ENCODE assay signal across 8 mouse cellular contexts in genomic region chr2:160645614-160646137, GRCm38 (mm10). TPM values are rescaled to one million over a fixed set of nuclear protein-coding genes. Genes with fewer than 3 reads are reported as not detected.
DNase-seq lines count a peak whose midpoint lies in the region; ATAC-seq and TF ChIP-seq lines count a peak whose summit lies in the region.

Gene Top1 (plus strand): TSS chr2:160645888.

- peak; percentile 94 for TF ChIP-seq POLR2A in cortical plate, adult 2 months (IDR thresholded peaks at IDR 0.05; ENCODE audit: extremely low read depth, insufficient read depth, low read length)

- ATAC-seq in activated CD4-positive, CD25-positive, alpha-beta regulatory T cell, adult 4 months = peak; percentile 97

- no peaks in the 10 kb centered on the region for H3K9me3 ChIP-seq in megakaryocyte, embryonic 14.5 days

- H3K27ac ChIP-seq in cortical plate, adult 2 months (ENCODE audit: insufficient read depth, low read length) = peak within 1 kb of the TSS; percentile 100

- TF ChIP-seq CTCF in cortical plate, adult 2 months (IDR thresholded peaks at IDR 0.05; ENCODE audit: extremely low read depth, insufficient read depth, low read length) = no peak

- H3K27me3 ChIP-seq in megakaryocyte, embryonic 14.5 days (replicated peaks) = no peaks in the 10 kb centered on the region

- H3K4me1 ChIP-seq in cortical plate, adult 2 months (ENCODE audit: control insufficient read depth, insufficient read depth, low read length) = no peaks in the 10 kb centered on the region; the same call in 1 of the 2 replicates
- peaks cover 23% of the 10 kb centered on the region; the same call in 1 of the 2 replicates for H3K4me1 ChIP-seq in megakaryocyte, embryonic 14.5 days

- peaks cover 23% of the 10 kb centered on the region for H3K36me3 ChIP-seq in megakaryocyte, embryonic 14.5 days (replicated peaks; ENCODE audit: low read length)

- peak; percentile 96 to 98 for DNase-seq in gastrocnemius, adult 8-10 months (ENCODE audit: low spot score in 2 of 2)
- DNase-seq in hindlimb bud, embryonic 11.5 days (ENCODE audit: extremely low spot score, low read depth, low spot score) = peak; percentile 98
- DNase-seq in left cerebral cortex, adult 8-10 months (ENCODE audit: low spot score in 2 of 2) = peak; percentile 98 to 99
- peak; percentile 99 for DNase-seq in right cerebral cortex, postnatal 10 days (ENCODE audit: low spot score in 2 of 2)
- DNase-seq in urinary bladder, postnatal 25 days (ENCODE audit: low spot score) = peak; percentile 97

- peak within 1 kb of the TSS; percentile 54 for H3K4me3 ChIP-seq in cortical plate, adult 2 months (ENCODE audit: insufficient read depth, low read length)
- H3K4me3 ChIP-seq in megakaryocyte, embryonic 14.5 days (replicated peaks) = peak within 1 kb of the TSS; percentile 98

RNA-seq across cellular contexts. Expression of gene Top1, which starts in this region (rescaled TPM):
- 10 to 100 TPM; 74.7 to 77.4 TPM for polyA plus RNA-seq in activated CD4-positive, CD25-positive, alpha-beta regulatory T cell, adult 4 months (2017; shearing (Covaris generic))
- polyA plus RNA-seq in cortical plate, adult 2 months (2012; rRNA removed) = 26.4 and 27.8 TPM in 2 replicates
- 10 to 100 TPM; 34.2 to 39.3 (median 36.7) TPM for total RNA-seq in gastrocnemius, adult 8-10 months (2022)
- total RNA-seq in left cerebral cortex, adult 8-10 months (2022) = 10 to 100 TPM; 65.3 to 71.3 (median 70.4) TPM
- polyA plus RNA-seq in megakaryocyte, embryonic 14.5 days (2012; ENCODE audit: insufficient read depth, low replicate concordance) = 43.0 and 107 TPM in 2 replicates

Comparison
In these comparisons a context has a peak if more than half of its experiments do, and no peak if none do; other contexts are left out.
1. Peak in every context shown above with its lines: DNase-seq, ATAC-seq, H3K4me3 ChIP-seq and H3K27ac ChIP-seq.